Mouse (Mus musculus): Measurements from ENCODE around the gene Kidins220. TPM values are rescaled to one million over a fixed set of nuclear protein-coding genes. Genes with fewer than 3 reads are reported as not detected.

The Kidins220 gene
- total RNA-seq, 2 experiments from 2014 or later: 63.4 to 67.4 TPM

DNA sequence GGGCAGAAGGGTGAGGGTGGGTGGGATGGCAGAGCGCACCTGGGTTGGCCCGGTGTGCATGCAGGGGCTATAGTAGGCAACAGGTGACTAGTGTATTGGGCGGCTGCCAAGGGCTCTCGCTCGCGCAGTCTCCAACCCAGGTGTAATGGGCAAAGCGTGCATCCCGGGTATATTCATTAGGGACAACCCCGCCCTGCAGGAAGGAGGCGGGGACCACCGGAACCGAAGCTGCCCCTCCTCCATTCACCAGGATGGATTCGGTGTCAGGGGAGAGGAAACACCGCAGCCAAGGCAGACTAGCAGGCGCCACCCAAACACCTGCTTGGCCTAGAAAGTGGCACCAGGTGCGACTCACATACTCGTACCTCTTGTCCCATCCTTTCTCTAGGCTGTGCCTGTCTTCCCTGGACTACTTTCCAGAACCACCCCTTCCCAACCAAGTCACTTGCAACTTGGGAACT is 118.1 kb downstream of the Kidins220 start:
- peak; percentile 39 to 52 for DNase-seq

DNA sequence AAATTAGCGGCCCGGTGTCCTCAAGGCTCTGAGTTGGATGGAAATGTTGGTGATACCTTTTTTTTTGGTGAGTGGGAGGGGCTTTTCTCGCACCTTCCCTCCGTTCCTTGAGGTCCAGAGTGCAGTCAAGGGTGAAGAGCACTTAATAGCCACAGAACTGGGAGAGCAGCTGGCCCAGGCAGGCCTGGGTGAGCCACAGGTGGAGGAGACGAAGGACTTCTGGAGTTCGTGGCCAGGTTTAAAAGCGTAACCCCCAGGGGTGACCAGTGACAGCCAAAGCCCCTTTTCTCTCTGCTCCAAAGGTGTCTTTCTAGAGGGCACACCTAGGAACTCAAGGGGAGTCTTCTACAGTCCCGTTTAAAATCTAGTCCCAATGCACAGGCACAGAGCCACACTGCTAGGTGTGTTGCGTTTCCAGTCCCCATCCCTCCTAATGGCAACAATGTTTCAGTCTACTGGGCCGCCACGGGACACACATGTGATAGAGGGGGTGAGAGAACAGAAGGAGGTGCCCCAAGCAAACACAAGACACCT is 118.6 kb downstream of the Kidins220 start:
- peak in 1 of 2 experiments; percentile 32 for DNase-seq

DNA sequence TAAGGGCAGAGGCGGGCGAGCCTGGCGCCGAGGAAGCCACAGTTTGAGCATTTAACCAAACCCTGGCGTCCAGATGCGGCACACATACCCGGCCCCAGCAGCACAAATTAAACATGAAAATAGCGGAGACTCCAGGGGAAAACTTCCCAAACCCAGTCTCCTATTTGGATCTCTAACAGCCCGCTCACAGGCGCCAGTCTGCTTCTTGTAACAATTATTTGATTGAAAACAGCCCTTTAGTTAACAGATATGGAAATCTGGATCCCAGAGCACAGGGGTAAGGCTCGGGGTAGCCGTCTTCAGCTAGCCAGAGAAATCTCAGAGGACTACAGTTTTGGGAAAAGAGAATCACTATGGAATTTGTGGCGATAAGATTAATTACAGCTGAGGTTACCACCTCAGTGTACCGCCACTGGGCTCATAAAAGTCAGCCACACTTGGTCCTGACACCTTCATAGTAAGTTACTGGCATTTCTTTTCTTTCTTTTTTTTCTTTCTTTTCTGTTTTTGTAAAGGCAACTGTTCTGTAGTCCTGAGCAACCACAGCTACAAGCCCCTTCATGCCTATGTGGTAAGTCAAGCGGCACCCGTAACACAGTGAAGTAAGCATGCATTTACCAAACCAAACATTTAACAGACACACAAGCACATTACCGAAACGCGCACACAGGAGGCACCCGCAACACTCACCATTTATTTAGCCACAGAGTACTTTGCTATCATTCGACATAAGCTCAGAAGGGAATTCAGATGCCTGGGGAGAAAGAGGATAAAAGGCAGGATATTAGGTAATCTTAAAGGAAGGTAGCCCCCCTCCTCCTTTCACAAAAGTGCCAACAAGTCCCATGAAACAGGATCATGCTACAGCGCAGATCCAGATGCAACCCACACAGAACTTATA is 120.1 kb downstream of the Kidins220 start:
- DNase-seq: peak; percentile 48 to 64

DNA sequence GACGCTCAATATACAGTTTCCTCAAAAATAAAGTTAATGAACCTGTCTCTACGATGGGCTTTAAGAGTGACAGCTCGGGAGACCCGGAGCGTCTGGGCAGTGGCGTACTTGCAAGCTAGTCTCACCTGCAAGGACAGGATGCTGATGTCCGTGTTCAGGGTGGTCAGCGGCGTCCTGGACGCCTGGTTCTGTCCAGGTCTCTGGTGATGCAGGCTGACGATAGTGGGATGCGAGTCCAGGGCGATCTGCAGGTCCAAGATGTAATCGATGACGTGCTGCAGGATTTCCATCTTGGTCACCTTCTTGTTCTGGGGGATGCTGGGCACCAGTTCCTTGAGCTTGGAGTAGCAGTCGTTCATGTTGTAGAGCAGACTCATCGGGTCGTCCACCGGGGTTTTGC is 120.8 kb downstream of the Kidins220 start:
- no peak for DNase-seq

DNA sequence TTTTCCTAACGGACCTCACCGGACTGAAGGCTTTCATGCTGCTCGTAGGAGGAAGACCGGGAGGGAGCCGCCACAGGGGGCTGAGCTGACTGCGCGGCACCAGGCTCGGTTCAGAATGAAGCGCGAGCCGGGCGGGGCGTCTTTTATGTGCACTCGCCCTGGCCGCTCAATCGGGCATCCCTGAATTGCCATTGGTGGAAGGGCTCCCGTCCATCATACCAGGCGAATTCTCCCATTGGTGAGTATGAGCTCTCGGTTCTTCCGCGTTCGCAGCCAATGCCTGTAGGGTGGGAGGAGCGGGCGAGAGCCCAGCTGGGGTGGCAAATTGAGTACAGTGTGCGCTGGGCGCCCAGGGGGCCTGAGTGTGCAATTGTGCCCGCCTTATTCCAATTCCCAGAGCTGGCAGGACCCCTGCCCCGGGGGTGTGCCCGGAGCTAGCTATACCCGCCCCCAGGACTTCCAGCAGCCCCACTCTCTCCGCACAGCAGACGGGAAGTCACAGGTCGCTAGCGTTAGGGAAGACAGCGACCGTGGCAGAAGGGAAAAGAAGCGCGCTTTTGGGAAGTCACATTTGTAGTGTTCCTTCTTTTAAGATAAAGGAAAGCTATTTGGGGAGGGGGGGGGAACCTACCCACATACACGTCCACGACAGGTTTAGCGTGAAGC is 121.4 kb downstream of the Kidins220 start:
- DNase-seq: peak; percentile 99

DNA sequence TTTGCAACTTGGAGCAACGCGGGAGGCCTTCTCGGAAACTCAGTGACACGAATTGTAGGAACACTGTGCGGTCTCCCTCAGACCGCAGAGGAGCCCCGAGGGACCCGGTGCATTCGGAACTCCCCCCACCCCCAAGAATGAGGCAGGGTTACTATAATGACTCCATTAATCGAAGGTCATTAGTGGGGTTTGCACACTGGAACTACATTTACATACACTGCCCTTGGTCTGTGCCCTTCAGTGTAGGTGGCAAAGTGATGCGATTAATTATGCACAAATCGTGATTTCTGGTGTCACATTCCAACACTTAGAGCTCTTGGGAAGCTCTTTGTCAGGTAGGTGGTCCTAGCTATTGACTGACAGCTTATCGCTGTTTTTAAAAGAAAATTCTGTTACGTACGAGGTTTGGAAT is 121.9 kb downstream of the Kidins220 start:
- DNase-seq: no peak

DNA sequence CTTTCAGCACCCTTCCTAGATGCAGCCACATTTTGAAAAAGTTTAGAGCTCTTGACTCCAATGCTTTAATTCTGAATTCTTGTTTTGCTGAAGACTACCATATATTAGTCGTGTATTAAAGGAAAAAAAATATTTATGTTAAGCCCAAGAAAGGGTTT is 122.2 kb downstream of the Kidins220 start, which contains the start of gene Id2:
Gene Id2 (minus strand): TSS at position 89 of the 158 bp plus-strand sequence.
- no peak for DNase-seq

DNA sequence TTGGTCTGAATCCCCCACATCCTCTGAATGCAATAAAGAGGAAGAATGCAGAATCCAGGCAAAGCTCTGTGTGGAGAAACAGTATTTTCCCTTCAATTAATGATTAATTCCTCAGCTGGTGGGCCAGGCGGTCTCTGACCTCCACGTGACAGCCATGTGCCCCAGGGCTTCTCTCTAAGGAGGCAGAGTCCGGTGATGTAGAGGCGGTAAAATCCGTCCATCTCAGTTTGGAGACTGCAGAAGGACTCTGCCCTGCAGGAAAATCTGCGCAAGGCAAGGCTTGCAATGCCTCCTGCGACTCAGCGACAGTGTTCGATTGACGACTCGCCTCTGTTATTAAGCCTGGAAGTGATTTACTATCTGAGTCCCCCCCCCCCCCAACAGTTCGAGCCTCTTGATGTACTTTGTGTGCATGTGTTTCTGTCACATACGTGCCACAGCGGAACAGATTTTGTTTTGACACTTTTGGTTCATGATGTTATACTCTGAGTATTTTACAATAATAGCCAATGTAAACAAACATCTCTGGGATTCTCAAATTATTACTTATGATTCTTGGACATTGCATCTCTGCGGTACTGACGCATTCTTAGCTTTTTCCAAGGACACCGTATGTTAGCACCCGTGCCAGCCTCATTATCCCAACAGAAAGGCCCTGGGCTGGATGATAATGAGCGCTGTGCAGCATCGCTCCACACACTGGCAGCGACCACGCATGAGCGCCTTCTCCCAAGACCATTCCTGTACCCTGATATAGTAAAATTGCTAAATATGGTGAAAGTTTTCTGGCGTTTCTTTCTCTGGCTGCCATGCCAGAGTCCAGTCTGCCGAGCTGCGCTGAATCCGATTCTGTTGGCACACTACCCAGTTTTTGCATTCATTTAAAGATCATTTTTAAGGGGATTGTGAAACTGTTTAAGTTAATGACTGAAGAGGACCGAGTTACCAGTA is 122.8 kb downstream of the Kidins220 start:
- DNase-seq: peak; percentile 34 to 63

DNA sequence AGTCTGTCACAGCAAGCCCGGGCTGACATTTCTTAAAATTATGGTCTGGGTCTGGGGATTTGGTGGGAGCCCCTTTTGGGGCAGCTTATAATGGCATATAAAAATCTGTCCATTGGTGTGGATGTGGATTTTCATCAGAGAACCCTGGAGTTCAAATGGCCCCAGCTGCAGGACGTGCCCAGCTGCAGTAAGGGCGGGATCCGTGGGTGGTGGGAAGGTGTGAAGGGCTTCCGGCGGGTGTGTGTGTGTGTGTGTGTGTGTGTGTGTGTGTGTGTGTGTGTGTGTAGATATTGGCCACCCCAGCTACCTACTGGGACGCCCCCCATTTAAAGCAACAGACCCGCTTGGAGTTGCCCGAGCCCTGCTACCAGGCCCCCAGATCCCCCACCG is 123.4 kb downstream of the Kidins220 start:
- DNase-seq: no peak

DNA sequence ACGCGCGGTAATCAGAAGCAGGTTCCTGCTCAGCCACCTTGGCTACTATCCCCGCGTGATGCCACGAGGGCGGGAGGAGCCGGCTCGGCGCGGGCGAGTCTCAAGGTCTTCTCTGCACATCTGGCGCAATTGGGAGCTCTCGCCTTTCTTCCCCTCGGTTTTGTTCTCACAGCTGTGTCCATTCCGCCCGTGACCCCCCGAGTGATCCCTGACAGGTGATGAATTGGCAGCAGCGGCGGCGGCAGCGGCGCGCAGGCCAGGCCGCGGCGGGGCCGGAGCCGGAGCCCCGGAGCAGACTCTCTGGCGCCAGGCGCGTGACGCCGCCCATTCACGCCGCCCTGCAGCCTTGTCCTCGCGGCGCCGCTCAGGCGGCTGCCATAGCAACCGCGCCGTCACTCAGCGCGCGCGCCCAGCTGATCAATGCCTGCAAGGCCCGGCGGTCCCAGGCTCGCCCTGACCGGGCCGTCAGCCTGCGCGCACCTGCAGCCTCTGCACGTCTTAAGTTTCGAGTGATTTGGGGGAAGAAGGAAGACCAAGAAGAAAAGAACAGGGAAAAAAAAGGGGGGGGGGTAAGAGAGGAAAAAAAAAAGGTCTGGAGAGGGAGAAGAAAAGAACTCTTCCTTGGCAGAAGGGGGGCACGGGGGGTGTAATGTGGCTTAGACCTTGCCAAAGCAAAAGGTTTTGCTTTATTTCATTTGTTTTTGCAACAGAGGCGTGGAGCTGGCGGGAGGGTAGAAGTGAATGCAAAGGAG is 124.0 kb downstream of the Kidins220 start:
- peak; percentile 93 to 97 for DNase-seq

DNA sequence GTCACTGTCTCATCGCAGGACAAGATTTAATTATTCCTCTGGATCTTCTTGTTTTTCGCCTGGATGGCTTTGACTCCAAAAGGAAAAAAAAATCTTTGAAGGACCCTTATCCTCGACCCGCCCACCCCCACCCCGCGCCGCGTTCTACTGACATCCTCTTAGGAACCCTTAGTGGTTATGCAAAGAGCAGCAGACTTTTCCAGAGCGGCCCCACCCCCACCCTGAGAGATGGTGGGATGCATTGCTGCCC is 124.5 kb downstream of the Kidins220 start:
- peak in 1 of 2 experiments; percentile 64 for DNase-seq

DNA sequence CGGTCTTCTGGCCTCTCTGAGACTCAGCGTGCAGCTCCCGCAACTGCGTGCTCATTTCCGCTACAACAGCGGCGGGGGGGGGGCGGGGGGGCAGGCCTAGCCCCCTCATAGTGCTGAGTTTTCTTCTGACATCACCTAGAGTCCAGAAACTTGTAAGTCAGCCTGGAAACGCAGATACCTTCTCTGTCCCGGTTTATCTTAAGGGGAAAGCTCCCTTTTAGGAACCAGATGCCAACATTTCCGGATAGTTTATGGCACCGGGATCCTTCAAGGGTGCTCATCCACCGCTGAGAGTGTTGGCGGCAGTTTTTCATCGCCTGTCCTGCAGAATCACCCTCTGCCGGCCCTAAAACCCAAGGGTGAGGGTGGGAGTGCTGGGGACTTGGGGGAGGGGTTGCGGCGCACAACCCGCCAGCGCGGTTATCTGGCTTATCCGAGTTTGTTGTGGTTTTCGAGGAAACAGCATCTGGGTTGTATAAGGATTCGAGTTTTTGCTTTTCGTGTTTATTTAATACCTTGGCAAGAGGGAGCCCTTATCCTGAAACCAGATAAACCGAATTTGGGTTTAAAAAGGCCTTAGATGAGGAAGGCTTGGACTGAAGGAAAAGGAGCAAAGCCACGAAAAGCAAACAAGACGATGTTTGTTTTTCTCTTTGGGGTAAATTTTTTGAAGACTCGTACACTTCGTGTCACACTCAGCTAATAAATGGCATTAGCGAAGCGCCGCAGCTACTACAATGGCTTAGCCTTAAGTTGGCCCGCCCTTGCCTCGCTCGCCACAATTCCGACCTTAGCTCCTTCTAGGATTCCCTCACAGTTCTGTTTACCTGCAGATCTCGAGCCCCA is 125.1 kb downstream of the Kidins220 start:
- peak; percentile 61 to 75 for DNase-seq

DNA sequence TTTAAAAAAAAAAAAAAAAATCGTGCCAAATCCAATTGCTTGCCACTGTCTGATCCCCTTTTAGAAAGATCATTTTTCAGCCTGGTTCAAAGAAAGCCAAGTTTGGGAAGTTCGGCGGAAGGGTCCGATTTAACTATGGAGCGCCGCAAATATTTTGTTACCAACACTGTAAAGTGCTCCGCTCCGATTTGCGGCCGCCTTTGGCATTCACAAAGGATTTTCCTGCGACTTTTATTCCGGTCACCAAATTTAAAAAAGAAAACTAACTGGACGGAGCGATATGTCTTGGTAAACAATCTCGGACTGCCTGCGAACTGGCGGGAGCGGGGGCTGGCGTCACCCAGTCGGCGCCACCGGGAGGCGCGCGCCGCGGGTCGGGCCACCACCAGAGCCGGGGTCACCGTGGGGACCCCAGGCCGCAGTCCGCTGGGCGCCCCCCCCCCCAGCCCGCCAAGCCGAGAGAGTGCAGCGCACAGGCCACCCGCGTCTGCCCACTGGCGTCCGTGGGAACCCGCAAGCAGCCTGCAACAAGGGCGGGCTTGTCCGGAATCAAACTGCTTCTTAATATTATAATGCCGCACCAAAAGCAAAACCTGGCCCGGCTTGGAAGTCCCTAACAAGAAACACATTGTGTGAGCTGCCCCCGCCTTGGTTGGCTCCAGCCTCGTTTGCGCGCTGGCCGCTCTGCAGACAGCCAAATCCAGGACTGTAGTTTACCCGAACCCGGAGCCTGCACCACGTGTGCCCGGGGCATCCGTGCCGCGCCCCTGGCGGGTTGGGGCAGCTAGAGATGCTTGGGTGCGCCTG is 125.9 kb downstream of the Kidins220 start:
- peak; percentile 63 to 78 for DNase-seq

DNA sequence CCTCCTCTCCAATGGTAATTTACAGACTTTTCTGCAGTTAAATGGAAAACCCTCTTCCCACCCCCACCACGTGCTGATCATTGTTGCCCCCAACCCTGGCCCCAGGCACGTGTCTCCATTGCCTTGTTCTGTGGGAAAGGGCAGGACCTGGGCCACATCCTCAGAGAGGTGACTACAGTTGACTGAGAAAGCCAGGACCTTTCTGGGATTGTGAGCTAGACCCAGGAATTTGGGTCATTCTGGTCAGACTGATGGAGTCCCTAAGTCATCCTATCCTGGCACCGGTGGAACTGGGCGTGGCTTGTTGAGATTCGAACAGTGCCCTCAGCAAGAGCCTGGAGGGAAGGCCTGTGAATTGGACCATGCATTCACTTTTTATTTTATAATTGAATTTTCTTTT is 126.7 kb downstream of the Kidins220 start:
- peak in 1 of 2 experiments; percentile 48 for DNase-seq

DNA sequence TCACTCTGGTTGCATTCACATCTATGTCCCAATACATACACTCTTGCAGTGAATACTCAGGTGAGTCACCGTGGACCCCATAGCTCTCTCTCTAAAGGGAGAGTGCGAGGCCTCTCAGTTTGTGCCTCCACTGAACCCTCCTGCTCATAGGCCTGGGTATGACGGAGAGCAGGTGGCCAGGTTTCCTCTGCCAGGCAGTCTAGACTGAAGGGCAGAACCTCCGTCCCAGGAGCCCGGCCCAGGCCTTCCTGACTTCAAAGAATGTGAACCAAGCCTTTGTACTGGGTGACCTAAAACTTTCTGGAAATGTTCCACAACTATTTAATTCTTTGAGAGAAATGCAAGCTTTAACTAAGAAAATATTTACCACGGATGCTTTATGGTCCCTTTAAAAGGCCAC is 129.2 kb downstream of the Kidins220 start:
- DNase-seq: no peak

DNA sequence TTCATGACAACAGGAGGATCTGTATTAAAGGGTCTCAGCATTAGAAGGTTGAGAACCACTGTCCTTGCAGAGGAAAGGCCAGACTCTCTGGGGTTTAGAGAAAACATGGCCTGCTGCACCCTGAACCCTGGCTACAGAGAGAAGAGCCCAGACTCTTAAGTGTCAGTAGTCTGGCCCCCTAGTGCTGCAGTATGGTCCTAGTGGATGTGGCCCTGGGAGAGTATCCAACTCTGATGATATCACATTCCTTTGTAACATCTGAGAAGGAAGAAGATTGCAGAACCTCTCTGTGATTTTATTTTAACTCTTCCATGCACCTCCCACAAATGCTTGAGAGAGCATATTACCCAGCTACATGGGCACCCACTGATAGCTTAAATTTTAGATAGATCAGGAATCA is 129.8 kb downstream of the Kidins220 start:
- DNase-seq: no peak

DNA sequence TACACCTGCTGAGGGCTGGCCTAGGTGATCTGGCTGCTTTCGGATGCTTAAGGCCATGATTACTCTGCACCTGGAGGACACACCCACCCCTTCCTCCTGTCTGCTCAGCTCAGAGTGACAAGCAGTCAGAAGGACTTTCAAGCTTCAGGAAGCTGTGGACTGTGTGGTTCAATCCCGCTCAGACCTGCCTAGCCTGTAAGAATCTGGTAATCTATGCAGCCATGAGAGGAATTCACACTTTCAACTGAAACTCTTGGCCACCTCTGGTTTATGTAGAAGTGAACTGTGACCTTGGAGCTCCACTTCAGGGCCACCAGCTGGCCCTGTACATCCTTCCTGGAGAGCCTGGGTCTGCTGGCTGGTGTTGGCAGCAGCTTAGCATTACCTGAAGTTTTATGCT is 134.1 kb downstream of the Kidins220 start:
- DNase-seq: no peak

DNA sequence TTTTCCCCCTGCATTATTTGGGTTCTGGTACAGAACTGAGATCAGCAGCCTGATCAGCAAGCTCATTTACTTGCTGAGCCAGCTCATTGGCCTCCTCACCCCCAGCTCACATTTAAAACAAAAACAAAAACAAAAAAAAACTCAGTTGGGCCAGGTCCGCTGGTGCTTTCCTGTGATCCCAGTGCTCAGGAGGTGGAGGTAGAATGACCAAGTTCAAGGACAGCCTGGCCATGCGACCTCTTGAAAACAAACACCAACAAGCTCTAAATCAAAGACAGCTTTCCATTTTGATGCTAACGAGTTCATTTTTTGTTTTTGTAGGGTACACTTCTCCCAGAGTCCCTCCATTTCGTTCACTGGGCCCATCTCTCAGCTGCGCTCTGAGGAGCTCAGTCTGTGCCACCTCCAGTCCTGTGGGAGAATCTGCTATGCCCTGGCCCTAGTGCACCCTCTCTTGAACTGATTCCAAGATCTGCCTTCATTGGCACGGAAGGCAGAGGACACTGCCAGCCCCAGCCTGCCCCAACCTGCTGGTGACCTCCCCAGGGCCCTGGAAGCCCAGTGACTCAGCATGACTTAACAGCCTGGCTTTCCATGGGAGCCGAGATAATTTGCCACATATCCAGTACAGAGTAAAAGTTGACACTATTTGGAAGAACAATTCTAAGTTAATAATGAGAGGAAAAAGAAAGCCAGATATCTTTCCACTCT is 135.4 kb downstream of the Kidins220 start:
- peak; percentile 60 to 77 for DNase-seq

DNA sequence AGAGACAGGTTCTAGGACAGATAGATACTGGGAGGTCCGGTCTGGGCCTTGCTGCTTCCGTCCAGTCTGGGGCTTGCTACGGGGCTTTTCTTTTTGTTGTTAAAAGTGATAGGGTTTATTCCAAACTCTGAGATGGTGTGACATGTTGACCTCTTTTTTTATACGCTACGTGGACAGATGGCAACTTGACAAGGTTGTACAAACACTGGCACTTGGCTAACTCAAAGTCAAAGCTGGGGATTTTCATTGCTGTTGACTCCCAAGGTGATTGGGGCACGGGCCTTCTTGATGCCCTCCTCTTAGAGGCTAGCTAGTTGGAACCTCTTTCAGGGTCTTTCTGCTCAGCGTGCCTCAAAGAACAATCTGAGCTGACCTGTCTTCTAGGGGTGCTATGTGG is 136.0 kb downstream of the Kidins220 start:
- no peak for DNase-seq

All from heart, adult 18-20 months (tissue).